Mouse (Mus musculus): ENCODE data around the gene Gm14137.

Gene Gm14137

GRCm38 (mm10) chr2:119173991-119174651, at the start of gene Gm14137:
Gene Gm14137 (plus strand): TSS chr2:119174509.
- DNase-seq (ENCODE audit: extremely low read depth, low read depth, low spot score): no peak

GRCm38 (mm10) chr2:119136346-119136898, 37.9 kb upstream of the Gm14137 start:
- DNase-seq (ENCODE audit: extremely low read depth, low read depth, low spot score): no peak

- peak; percentile 92 for DNase-seq (ENCODE audit: extremely low read depth, low read depth, low spot score)
Observed at GRCm38 (mm10) chr2:119145199-119145598, 29.1 kb upstream of the Gm14137 start.

- peak; percentile 63 for DNase-seq (ENCODE audit: extremely low read depth, low read depth, low spot score)
Observed at GRCm38 (mm10) chr2:119146435-119146834, 27.9 kb upstream of the Gm14137 start.

DNA sequence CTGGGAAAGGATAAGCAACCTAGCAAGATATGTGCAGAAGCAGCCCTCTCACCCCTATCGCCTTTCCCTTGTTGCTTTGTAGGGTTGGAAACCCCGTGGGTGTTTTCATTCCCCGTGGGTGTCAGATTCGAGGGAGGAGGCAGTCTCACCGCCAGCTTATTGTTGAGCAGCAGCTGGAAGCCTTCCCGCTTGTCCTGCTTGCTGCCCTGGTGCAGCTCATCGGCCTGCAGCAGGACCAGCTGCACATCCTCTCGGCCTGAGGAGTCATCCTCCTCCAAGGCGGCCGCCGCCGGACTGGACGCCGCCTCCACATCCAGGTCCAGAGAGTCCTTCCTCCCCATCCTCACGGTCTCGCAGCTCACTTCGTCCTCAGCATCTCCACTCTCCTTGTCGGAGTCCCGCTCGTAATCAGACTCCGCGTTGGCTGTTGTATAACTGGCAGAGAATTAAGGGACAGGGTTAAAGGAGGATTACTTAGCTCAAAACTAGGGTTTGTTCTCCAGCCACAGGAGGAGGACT, 27.1 kb upstream of the Gm14137 start:
- DNase-seq (ENCODE audit: extremely low read depth, low read depth, low spot score): no peak

GRCm38 (mm10) chr2:119147775-119148174, 26.5 kb upstream of the Gm14137 start:
- DNase-seq (ENCODE audit: extremely low read depth, low read depth, low spot score): no peak

GRCm38 (mm10) chr2:119152255-119152654, 22.1 kb upstream of the Gm14137 start:
- no peak for DNase-seq (ENCODE audit: extremely low read depth, low read depth, low spot score)

GRCm38 (mm10) chr2:119154683-119155082, 19.6 kb upstream of the Gm14137 start:
- no peak for DNase-seq (ENCODE audit: extremely low read depth, low read depth, low spot score)

DNA sequence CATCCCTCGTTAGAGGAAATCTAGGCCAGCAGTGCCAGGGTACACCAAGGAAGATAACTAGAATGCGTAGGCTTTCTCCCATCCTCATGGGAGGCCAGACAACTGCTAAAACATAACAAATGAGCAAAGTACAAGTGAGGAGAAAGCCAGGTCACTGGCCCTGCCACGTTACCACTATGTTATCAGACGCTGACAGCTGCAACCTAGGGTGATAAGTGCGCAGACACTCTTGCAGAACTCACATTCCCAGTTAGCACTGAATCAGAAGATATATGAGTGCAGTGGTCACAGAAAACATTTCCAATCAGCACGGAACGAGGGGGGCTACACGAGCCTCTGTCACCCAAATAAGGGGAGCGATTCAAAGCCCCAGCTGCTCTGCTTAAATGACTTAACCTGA, 18.9 kb upstream of the Gm14137 start:
- no peak for DNase-seq (ENCODE audit: extremely low read depth, low read depth, low spot score)

DNA sequence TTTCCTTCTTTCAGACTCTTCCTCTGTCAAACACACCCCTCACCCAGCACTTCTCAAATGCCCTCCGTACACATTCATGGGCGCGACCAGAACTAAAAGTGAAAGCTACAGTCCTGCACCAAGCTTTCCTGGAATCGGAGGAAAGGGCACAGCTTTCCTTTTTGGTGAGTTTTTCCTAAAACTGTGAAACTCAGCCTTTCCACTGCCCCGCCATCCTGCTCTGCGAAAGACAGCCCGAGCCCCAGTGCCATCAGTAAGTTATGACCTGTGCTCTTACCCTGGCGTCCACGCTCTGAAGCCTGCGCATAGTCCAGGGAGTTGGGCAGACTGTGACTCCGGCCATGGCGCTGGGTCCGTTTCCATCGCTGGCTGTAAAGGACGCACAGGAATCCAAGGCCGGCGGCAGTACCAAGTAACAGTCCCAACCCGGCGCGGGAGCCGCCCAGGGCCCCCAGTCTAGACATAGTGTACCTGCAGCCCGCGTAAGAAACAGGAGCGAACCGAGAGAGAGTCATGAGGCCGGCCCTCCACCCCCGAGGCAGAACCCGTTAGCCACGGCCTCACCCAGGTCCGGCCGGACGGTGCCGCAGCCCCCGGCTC, 18.1 kb upstream of the Gm14137 start:
- DNase-seq (ENCODE audit: extremely low read depth, low read depth, low spot score): no peak

DNA sequence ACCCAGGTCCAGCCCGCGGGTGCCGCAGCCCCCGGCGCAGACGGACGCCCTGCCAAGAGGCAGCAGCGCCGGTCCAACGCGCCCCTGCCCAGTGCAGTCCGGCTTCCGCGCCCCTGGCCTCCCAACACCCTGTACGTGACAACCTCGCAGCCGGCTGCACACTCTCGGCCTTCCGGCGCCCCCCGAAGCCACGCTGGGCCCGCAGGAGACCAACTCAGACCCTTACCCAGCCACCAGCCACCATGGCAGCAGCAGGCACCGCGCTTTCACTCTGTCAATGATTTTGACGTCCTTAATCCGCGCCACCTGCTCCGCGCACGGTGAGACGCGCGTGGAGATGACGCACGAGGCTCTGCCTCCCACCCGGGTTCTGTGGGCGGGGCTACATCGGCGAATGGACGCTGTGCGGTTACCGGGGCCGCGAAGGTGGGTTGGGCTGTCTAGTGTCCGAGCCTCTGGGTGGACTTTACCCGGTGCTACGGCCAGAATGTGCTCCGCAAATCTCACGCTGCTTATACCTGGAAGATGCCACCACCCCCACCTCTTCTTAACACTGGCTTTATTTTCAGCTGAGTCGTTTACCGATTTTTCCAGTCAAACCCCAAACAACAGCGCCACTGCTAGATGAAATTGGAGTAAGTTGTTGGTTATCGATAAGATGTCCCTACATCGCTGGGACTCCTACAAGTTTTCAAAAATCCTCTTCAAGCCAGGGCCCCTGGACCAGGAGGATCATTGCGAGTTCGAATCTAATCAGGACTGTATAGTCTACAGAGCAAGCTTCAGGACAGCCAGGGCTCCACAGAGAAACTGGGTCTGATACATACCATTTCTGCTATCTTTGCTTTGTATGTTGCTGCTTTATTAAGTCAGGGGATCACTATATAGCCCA, 17.4 kb upstream of the Gm14137 start, which contains the start of gene Rmdn3:
TSS of gene Rmdn3 (minus strand) at position 354 of the 892 bp plus-strand sequence.
- DNase-seq (ENCODE audit: extremely low read depth, low read depth, low spot score): no peak

- DNase-seq (ENCODE audit: extremely low read depth, low read depth, low spot score): no peak
Observed at GRCm38 (mm10) chr2:119157836-119158235, 16.5 kb upstream of the Gm14137 start.

DNA sequence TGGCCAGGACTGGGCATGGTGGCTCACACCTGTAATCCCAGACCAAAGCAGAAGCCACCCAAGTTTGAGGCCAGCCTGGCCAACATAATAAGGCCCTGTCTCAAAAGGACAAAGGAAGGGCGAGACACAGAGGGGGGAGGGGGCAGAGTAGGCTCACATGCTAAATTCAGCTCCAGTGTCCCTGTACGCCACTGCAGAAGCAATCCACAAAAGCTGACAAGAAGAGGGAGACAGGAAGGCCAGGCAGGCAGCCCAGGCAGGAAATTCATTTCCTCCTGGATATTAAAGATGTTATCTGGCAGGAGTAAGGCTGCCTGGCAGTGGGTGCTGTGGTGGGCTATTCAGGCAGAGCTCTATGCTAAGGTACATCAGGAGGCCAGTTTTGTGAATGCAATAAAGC, 13.1 kb upstream of the Gm14137 start:
- DNase-seq (ENCODE audit: extremely low read depth, low read depth, low spot score): no peak

- DNase-seq (ENCODE audit: extremely low read depth, low read depth, low spot score): no peak
Observed at GRCm38 (mm10) chr2:119163135-119163534, 11.2 kb upstream of the Gm14137 start.

- no peak for DNase-seq (ENCODE audit: extremely low read depth, low read depth, low spot score)
Observed at GRCm38 (mm10) chr2:119163999-119164398, 10.3 kb upstream of the Gm14137 start.

GRCm38 (mm10) chr2:119165401-119165800, 8.9 kb upstream of the Gm14137 start:
- DNase-seq (ENCODE audit: extremely low read depth, low read depth, low spot score): no peak

DNA sequence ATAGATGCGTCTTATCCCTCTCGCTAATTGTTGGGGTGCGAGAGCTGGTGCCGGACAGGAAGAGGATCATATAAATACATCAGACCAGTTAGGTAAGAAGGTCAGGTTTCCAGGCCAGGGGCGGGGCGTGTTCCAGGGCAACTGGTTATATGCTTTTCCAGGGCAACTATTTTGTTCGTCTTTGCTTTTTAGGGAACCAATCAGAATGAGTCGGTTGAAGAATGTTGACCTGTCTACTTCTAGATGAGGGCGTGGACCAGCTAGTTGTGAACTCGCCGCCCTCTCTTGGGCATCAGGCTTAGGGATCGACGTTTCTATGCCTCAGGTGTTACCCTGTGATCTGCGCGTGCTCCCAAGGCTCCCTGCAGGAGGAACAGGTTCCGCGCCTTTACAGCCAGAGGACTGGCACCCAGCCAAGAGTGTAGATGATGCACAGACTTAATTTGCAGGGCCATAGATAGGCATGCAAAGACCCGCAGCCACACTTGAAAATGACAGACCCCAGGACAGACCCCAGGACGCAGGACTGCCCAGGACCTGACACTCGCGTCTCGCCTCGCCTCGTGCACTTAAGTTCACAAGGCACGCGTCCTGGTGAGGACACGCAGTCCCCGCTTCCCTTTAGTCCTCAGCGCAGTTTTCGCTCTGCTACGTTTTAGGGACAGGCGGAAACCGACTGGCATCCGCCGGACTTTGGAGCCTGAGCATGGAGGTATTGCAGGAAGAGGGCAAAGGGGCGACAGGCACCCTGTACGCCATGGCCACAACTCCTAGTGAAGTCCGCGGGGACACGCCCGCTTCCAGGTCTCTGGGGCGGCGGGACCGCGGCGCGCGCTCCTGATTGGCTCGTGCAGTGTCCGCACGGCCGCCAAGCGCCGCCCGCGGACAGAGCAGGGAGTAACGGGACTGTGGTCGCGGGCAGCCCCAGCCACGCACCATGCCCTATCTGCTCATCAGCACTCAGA, 7.1 kb upstream of the Gm14137 start, which contains the start of gene Gchfr:
TSS of gene Gchfr (plus strand) at position 873 of the 965 bp plus-strand sequence.
- DNase-seq (ENCODE audit: extremely low read depth, low read depth, low spot score): no peak

DNA sequence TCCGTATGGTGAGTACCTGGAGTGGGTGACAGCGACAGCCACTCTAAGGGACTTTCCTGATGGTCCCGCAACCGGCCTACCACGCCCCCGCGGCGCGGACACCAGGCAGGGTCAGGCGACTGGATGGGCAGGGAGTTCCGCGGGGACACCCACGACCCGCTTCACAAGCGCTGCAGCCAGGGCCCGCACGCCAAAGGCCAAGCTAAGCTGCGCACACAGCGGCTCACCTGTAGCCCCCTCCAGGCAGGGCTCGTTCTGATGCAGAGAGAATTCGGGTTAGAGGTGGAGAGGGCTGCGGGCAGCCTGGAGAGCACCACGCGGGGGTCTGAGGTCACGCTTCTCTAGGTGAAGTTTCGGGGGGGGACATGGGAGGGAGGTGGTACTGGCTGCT, 6.4 kb upstream of the Gm14137 start:
- DNase-seq (ENCODE audit: extremely low read depth, low read depth, low spot score): no peak

DNA sequence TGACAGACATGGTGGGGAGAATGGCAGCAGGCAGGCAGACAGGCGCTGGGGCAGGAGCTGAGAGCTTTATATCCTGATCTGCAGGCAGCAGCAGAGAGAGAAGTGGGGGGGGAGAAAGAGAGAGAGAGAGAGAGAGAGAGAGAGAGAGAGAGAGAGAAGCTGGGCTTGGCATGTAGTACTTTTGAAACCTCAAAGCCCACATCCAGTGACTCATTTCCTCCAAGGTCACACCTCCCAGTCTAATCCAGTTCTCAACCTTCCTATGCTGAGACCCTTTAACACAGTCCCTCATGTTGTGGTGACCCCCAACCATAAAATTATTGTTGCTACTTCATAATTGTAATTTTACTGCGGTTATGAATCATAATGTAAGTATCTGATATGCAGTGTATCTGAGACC, 4.0 kb upstream of the Gm14137 start:
- no peak for DNase-seq (ENCODE audit: extremely low read depth, low read depth, low spot score)

DNA sequence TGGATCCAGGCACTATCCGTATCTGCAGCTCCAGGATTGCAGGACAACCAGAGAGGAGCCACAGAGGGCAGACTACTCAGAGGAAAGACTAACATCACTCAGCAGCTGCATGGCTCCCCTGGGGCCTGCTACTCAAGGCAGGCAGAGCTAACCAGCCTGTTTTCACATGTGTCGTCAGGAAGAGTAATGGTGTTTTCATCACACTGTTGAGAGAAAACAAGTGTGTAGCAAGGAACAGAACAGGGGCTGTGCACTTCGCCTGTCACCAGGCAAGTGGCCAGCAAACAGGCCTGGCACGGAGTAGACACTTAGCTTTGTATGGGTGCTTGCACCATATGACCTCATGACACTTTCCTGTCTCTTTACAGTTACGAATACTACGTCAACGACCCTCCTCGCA, 2.7 kb upstream of the Gm14137 start:
- DNase-seq (ENCODE audit: extremely low read depth, low read depth, low spot score): peak; percentile 56

Measured in fat pad, adult 2 months (tissue).